Mouse (Mus musculus): ENCODE results near the gene Tmem94. TPM values are rescaled to one million over a fixed set of nuclear protein-coding genes. Genes with fewer than 3 reads are reported as not detected.

Tmem94 gene
- polyA plus RNA-seq, 1 experiment: 57.3 TPM

DNA sequence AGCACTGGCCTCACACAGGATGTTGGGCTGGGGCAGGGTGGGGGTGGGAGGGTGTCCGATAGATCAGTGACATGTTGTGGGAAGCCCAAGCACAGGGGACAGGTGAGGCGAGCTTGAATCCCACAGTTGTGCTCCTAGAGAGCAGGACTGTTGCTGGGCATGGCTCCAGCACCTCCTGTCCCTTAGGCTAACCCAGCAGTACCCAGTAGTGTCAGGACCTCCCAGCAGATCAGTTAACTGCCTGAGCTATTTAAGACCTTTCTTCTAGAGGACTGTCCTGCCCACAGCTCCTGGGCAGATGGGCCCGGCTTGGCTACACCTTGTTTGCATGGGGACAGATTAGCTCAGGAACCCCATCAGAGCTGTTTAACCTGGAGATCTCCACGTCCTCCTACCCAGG lies 63.8 kb downstream of the Tmem94 start:
- DNase-seq (ENCODE audit: extremely low spot score in 1 of 2, low spot score in 1 of 2): no peak

GRCm38 (mm10) chr11:115830550-115831325 lies 65.5 kb downstream of the Tmem94 start:
- DNase-seq (ENCODE audit: extremely low spot score in 1 of 2, low spot score in 1 of 2): no peak

DNA sequence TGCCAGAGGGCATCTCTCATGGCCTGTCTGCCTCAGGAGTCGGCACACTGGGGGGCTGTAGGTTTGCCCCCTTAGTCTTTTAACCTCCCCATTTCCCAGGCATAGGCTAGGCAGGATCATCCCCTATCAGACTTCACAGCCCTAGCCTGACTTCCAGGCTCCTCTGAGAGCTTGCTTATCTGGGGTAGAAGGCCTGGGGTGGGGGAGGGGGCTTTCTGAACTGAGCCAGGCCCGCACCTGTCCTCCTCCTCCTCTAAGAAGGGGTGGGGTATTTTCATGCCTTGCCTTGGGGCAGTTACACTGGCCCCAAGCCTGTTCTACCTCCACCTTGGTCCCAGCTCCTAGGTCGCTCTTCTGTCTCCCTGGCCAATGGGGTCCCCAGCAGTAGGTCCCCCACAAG lies 66.3 kb downstream of the Tmem94 start:
- DNase-seq (ENCODE audit: extremely low spot score in 1 of 2, low spot score in 1 of 2): no peak

DNA sequence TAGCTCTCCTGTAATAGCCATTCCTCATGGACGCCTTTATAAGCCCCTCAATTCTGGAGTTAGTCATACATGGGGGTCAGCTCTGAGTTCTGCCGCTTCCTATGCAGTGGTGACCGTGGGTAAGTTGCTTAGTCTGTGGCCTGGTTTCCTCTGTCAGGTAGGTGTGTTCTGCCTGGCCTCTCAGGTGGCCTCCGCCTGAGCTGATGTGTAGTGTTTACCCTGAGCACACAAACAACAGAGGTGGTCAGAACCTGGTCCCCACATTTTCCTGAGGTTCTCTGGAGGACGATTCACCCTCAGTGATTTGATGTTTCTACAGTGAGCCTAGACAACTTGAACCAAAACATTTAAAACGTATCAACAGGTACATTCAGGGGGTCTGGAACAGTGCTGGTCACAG lies 66.8 kb downstream of the Tmem94 start:
- DNase-seq (ENCODE audit: extremely low spot score in 1 of 2, low spot score in 1 of 2): no peak

GRCm38 (mm10) chr11:115832523-115832922 lies 67.3 kb downstream of the Tmem94 start:
- no peak for DNase-seq (ENCODE audit: extremely low spot score in 1 of 2, low spot score in 1 of 2)

DNA sequence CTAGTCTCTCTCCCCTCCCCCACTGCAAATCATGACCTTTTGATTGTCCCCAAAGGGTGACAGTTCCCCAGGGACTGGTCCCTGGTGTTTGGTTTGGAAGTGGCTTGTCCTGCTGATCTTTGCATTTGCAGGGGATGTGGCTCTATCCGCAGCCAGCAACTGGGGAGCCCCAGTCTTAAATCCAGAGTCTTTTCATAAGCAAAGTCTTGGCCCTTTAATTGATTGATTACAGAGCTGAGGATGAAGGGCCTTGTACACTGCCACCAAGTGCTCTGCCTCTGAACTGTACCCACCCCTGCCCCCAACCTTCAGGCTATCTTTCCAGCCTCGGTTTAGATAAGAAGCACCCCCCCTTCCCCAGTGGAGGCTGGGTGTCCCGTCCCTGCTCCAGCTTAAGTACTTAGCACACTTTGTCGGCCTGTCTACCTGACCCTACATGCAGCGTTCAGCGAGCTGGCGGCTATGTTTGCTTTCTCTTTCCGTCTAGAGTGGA lies 67.8 kb downstream of the Tmem94 start:
- no peak for DNase-seq (ENCODE audit: extremely low spot score in 1 of 2, low spot score in 1 of 2)

DNA sequence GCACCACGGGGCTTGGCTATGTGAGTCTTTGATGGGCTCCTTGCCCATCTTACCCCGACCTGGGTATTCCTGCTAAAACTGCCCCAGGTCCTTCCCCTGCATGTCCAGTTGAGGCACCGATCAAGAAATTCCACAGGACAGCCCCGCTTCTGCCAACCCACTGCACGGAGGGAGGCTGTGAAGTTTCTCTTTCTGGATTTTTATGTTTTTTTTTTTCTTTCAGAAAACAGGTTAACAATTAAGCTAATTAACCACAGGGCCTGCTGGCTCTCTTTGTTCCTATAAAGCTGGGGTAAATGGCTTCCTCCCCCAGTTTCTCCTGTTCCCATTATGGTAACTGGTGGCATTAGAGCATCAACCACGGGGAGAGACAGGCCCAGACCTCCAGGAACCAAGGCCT lies 68.8 kb downstream of the Tmem94 start:
- DNase-seq (ENCODE audit: extremely low spot score in 1 of 2, low spot score in 1 of 2): no peak

DNA sequence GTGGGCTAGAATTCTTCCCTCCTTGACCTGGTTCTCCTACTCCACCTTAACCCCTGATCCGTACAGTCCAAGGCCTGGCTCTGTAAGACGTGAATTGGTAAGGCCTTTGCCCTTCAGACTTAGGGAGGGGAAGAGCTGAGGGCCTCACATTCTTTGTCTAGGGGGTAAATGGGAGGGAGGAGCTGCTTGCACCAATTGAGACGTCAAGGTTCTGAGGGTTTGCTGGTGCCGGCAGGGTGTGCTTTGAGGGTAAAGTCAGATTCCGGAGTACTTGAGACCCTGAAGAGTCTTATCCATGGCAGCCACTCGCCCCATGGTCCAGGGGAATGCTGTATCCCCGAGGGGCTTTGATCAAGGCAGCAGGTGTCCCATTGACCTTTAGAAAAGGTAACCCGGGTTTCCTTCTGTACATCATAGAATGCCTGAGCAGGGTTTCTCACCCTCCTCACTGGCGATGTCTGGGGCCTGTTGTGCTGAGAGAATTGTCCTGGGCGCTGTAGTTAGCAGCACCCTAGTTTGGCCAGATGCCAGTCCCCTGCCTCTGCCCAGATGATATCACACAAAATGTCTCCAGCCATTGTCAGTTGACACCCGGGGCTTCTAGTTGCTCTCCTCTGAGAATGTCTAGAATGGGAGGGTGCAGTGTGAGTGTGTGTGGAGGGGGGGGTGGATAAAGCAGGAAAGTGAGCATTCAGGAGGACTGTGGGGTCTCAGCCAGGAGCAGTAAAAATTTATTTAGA lies 71.6 kb downstream of the Tmem94 start:
- no peak for DNase-seq (ENCODE audit: extremely low spot score in 1 of 2, low spot score in 1 of 2)

GRCm38 (mm10) chr11:115837606-115838345 lies 72.5 kb downstream of the Tmem94 start:
- no peak for DNase-seq (ENCODE audit: extremely low spot score in 1 of 2, low spot score in 1 of 2)

GRCm38 (mm10) chr11:115838895-115839311 lies 73.7 kb downstream of the Tmem94 start:
- DNase-seq (ENCODE audit: extremely low spot score in 1 of 2, low spot score in 1 of 2): no peak

DNA sequence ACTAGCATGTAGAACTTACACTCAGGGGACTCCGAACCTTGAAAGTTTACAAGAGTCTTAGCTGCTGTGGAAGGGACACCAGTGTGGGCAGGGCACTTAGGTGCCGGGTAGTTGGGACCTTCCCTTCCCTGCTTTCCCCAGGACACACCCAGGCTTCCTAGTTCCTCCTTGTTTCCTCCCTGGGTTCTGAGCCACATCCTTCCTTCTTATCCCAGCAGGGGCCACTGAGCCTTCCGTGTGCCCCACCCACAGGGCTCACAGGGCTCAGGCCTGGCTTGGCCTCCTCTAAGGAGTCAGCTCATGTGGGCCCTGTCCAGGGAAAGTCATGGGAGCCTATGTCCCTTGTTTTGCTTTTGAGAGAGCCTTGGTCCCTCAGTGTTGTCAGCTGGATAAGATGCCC lies 74.5 kb downstream of the Tmem94 start:
- no peak for DNase-seq (ENCODE audit: extremely low spot score in 1 of 2, low spot score in 1 of 2)

DNA sequence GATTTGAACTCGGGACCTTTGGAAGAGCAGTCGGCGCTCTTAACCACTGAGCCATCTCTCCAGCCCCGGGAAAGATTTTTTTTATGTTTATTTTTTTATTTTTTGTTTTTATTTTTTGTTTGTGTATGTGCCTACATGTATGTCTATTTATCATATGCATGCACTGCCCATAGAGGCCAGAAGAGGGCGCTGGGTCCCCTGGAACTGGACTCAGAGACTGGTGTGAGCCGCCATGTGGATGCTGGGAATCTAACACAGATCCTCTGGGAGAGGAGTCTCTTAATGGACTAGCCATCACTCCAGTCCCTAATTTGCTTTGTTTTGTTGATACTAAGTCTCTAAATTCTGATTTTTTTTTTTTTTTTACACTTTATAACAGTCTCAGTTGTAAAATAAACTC lies 75.8 kb downstream of the Tmem94 start:
- DNase-seq (ENCODE audit: extremely low spot score in 1 of 2, low spot score in 1 of 2): no peak

GRCm38 (mm10) chr11:115841961-115842550 lies 76.8 kb downstream of the Tmem94 start:
- no peak for DNase-seq (ENCODE audit: extremely low spot score in 1 of 2, low spot score in 1 of 2)

- no peak for DNase-seq (ENCODE audit: extremely low spot score in 1 of 2, low spot score in 1 of 2)
These were observed 78.1 kb downstream of the Tmem94 start for GRCm38 (mm10) chr11:115843141-115843890.

GRCm38 (mm10) chr11:115843891-115844239 lies 78.6 kb downstream of the Tmem94 start:
- no peak for DNase-seq (ENCODE audit: extremely low spot score in 1 of 2, low spot score in 1 of 2)

GRCm38 (mm10) chr11:115844240-115844639 lies 79.0 kb downstream of the Tmem94 start:
- DNase-seq (ENCODE audit: extremely low spot score in 1 of 2, low spot score in 1 of 2): no peak

GRCm38 (mm10) chr11:115845819-115846218 lies 80.6 kb downstream of the Tmem94 start:
- no peak for DNase-seq (ENCODE audit: extremely low spot score in 1 of 2, low spot score in 1 of 2)

All from frontal cortex, adult 2 months (tissue).